Mouse (Mus musculus): ENCODE data around the gene Pyroxd2. TPM values are rescaled to one million over a fixed set of nuclear protein-coding genes. Genes with fewer than 3 reads are reported as not detected.
"Not testable (repeated sequence)": the region's sequence is repeated elsewhere in the genome, so short reads cannot be mapped to it uniquely, and the experiment has no call there.

Gene Pyroxd2
- polyA plus RNA-seq, 1 experiment: 5.3 TPM

GRCm38 (mm10) chr19:42785129-42785528 is 32.6 kb upstream of the Pyroxd2 start:
- TF ChIP-seq POLR2A (IDR thresholded peaks at IDR 0.05; ENCODE audit: low read depth, low read length) (no peak), CTCF (IDR thresholded peaks at IDR 0.05; ENCODE audit: extremely low read depth, insufficient read depth, insufficient read length, insufficient replicate concordance) (no peak)
- no peak for DNase-seq (ENCODE audit: low read depth in 1 of 2, low spot score in 2 of 2)
- Histone ChIP-seq H3K36me3 (ENCODE audit: control insufficient read depth, insufficient read depth, low read length) (no peaks in the 10 kb centered on the region), H3K4me1 (ENCODE audit: control insufficient read depth, insufficient read depth, insufficient read length) (no peaks in the 10 kb centered on the region; the same call in 1 of the 2 replicates), H3K27me3 (ENCODE audit: control insufficient read depth, insufficient read depth, low read length) (no peaks in the 10 kb centered on the region), H3K4me3 (ENCODE audit: extremely low read depth, insufficient read depth, insufficient read length) (no peak overlapping the region), H3K27ac (ENCODE audit: insufficient read depth, low read length) (no peak overlapping the region)
- WGBS: 52% methylated on average over 2 of the region's 2 CpGs

- H3K4me1 ChIP-seq (ENCODE audit: control insufficient read depth, insufficient read depth, insufficient read length); H3K36me3 ChIP-seq (ENCODE audit: control insufficient read depth, insufficient read depth, low read length); H3K27me3 ChIP-seq (ENCODE audit: control insufficient read depth, insufficient read depth, low read length); DNase-seq (ENCODE audit: low read depth in 1 of 2, low spot score in 2 of 2): not testable (repeated sequence)
- Histone ChIP-seq H3K27ac (ENCODE audit: insufficient read depth, low read length) (peak overlapping the region; percentile 86), H3K4me3 (ENCODE audit: extremely low read depth, insufficient read depth, insufficient read length) (peak overlapping the region; percentile 82)
- WGBS: 29% methylated on average over 7 of the region's 7 CpGs
Observed at GRCm38 (mm10) chr19:42780156-42780538, 27.6 kb upstream of the Pyroxd2 start.

- Histone ChIP-seq H3K27ac (ENCODE audit: insufficient read depth, low read length) (peak within 1 kb of the TSS; percentile 86), H3K36me3 (ENCODE audit: control insufficient read depth, insufficient read depth, low read length) (peaks cover 3% of the 10 kb centered on the region; the same call in 1 of the 2 replicates), H3K4me1 (ENCODE audit: control insufficient read depth, insufficient read depth, insufficient read length) (peaks cover 2% of the 10 kb centered on the region), H3K4me3 (ENCODE audit: extremely low read depth, insufficient read depth, insufficient read length) (peak within 1 kb of the TSS; percentile 82), H3K27me3 (ENCODE audit: control insufficient read depth, insufficient read depth, low read length) (no peaks in the 10 kb centered on the region)
- DNase-seq (ENCODE audit: low read depth in 1 of 2, low spot score in 2 of 2): peak; percentile 76 to 86
- WGBS: under 1% methylated on average over 42 of the region's 43 CpGs
- no peak; the same call in 1 of the 2 replicates for TF ChIP-seq POLR2A (IDR thresholded peaks at IDR 0.05; ENCODE audit: low read depth, low read length)
- TF ChIP-seq CTCF (IDR thresholded peaks at IDR 0.05; ENCODE audit: extremely low read depth, insufficient read depth, insufficient read length, insufficient replicate concordance): no peak
Observed at GRCm38 (mm10) chr19:42779531-42780155, 27.1 kb upstream of the Pyroxd2 start, which contains the start of gene Hps1. TSS of gene Hps1 (minus strand) at chr19:42779978.

- peak in 1 of 2 experiments; percentile 32 for DNase-seq (ENCODE audit: low read depth in 1 of 2, low spot score in 2 of 2)
- H3K4me3 ChIP-seq (ENCODE audit: extremely low read depth, insufficient read depth, insufficient read length): no peak overlapping the region
- H3K27ac ChIP-seq (ENCODE audit: insufficient read depth, low read length): no peak overlapping the region
- peaks cover 2% of the 10 kb centered on the region for H3K4me1 ChIP-seq (ENCODE audit: control insufficient read depth, insufficient read depth, insufficient read length)
- H3K36me3 ChIP-seq (ENCODE audit: control insufficient read depth, insufficient read depth, low read length): peaks cover 3% of the 10 kb centered on the region; the same call in 1 of the 2 replicates
- TF ChIP-seq CTCF (IDR thresholded peaks at IDR 0.05; ENCODE audit: extremely low read depth, insufficient read depth, insufficient read length, insufficient replicate concordance) (peak; percentile 44; the same call in 1 of the 2 replicates), POLR2A (IDR thresholded peaks at IDR 0.05; ENCODE audit: low read depth, low read length) (no peak)
- 83% methylated on average over 5 of the region's 5 CpGs for WGBS
- H3K27me3 ChIP-seq (ENCODE audit: control insufficient read depth, insufficient read depth, low read length): no peaks in the 10 kb centered on the region
Observed at GRCm38 (mm10) chr19:42777801-42778200, 25.2 kb upstream of the Pyroxd2 start.

GRCm38 (mm10) chr19:42776813-42777212 is 24.2 kb upstream of the Pyroxd2 start:
- 97% methylated on average over 1 of the region's 1 CpGs for WGBS
- H3K27me3 ChIP-seq (ENCODE audit: control insufficient read depth, insufficient read depth, low read length): no peaks in the 10 kb centered on the region
- DNase-seq (ENCODE audit: low read depth in 1 of 2, low spot score in 2 of 2): no peak
- H3K4me1 ChIP-seq (ENCODE audit: control insufficient read depth, insufficient read depth, insufficient read length): peaks cover 2% of the 10 kb centered on the region
- TF ChIP-seq CTCF (IDR thresholded peaks at IDR 0.05; ENCODE audit: extremely low read depth, insufficient read depth, insufficient read length, insufficient replicate concordance) (no peak), POLR2A (IDR thresholded peaks at IDR 0.05; ENCODE audit: low read depth, low read length) (no peak)
- H3K36me3 ChIP-seq (ENCODE audit: control insufficient read depth, insufficient read depth, low read length): peaks cover 3% of the 10 kb centered on the region; the same call in 1 of the 2 replicates
- no peak overlapping the region for H3K4me3 ChIP-seq (ENCODE audit: extremely low read depth, insufficient read depth, insufficient read length)
- no peak overlapping the region for H3K27ac ChIP-seq (ENCODE audit: insufficient read depth, low read length)

GRCm38 (mm10) chr19:42770141-42770872 is 17.7 kb upstream of the Pyroxd2 start:
- Histone ChIP-seq H3K27ac (ENCODE audit: insufficient read depth, low read length) (no peak overlapping the region), H3K27me3 (ENCODE audit: control insufficient read depth, insufficient read depth, low read length) (no peaks in the 10 kb centered on the region), H3K36me3 (ENCODE audit: control insufficient read depth, insufficient read depth, low read length) (peaks cover 22% of the 10 kb centered on the region), H3K4me3 (ENCODE audit: extremely low read depth, insufficient read depth, insufficient read length) (no peak overlapping the region), H3K4me1 (ENCODE audit: control insufficient read depth, insufficient read depth, insufficient read length) (no peaks in the 10 kb centered on the region)
- no peak for TF ChIP-seq CTCF (IDR thresholded peaks at IDR 0.05; ENCODE audit: extremely low read depth, insufficient read depth, insufficient read length, insufficient replicate concordance)
- TF ChIP-seq POLR2A (IDR thresholded peaks at IDR 0.05; ENCODE audit: low read depth, low read length): no peak
- 80% methylated on average over 23 of the region's 23 CpGs for WGBS
- DNase-seq (ENCODE audit: low read depth in 1 of 2, low spot score in 2 of 2): no peak

- Histone ChIP-seq H3K27ac (ENCODE audit: insufficient read depth, low read length) (no peak overlapping the region), H3K4me3 (ENCODE audit: extremely low read depth, insufficient read depth, insufficient read length) (no peak overlapping the region), H3K4me1 (ENCODE audit: control insufficient read depth, insufficient read depth, insufficient read length) (no peaks in the 10 kb centered on the region), H3K27me3 (ENCODE audit: control insufficient read depth, insufficient read depth, low read length) (no peaks in the 10 kb centered on the region), H3K36me3 (ENCODE audit: control insufficient read depth, insufficient read depth, low read length) (peaks cover 26% of the 10 kb centered on the region)
- no peak for DNase-seq (ENCODE audit: low read depth in 1 of 2, low spot score in 2 of 2)
- WGBS: 94% methylated on average over 10 of the region's 10 CpGs
- TF ChIP-seq CTCF (IDR thresholded peaks at IDR 0.05; ENCODE audit: extremely low read depth, insufficient read depth, insufficient read length, insufficient replicate concordance) (no peak), POLR2A (IDR thresholded peaks at IDR 0.05; ENCODE audit: low read depth, low read length) (no peak)
Observed at GRCm38 (mm10) chr19:42769648-42770047, 17.1 kb upstream of the Pyroxd2 start.

Data from spleen, adult 2 months (tissue).